Mouse (Mus musculus): Measurements from ENCODE around the gene Tacstd2. TPM values are rescaled to one million over a fixed set of nuclear protein-coding genes. Genes with fewer than 3 reads are reported as not detected.

The Tacstd2 gene
- total and polyA plus RNA-seq, 2 experiments from 2014 or later: 3.4 to 6.8 TPM

- Histone ChIP-seq H3K27me3 (ENCODE audit: insufficient read depth, low read length) (no peaks in the 10 kb centered on the region), H3K4me1 (ENCODE audit: insufficient read depth, low read length) (no peaks in the 10 kb centered on the region), H3K9ac (replicated peaks; ENCODE audit: low read length, poor library complexity, severe bottlenecking) (no peak within 1 kb of the TSS), H3K36me3 (ENCODE audit: insufficient read depth, low read length) (no peaks in the 10 kb centered on the region), H3K9me3 (ENCODE audit: low read length) (no peaks in the 10 kb centered on the region), H3K4me3 (ENCODE audit: low read depth, low read length) (no peak within 1 kb of the TSS), H3K4me2 (ENCODE audit: low read depth, low read length, poor library complexity, severe bottlenecking) (no peak within 1 kb of the TSS), H3K27ac (ENCODE audit: low read depth, low read length) (no peak within 1 kb of the TSS)
- no peak for ATAC-seq (ENCODE audit: low FRiP score)
- DNase-seq (ENCODE audit: low spot score): no peak
- WGBS: 72% methylated on average over 2 of the region's 2 CpGs
- no peak for TF ChIP-seq CTCF (IDR thresholded peaks at IDR 0.05)
These were observed 43.8 kb downstream of the Tacstd2 start, which contains the start of gene Il23r for GRCm38 (mm10) chr6:67491755-67492154. Gene Il23r (minus strand): TSS chr6:67491855.

Other genes starting within 250 kb of the Tacstd2 start
- 0.22 and 0.24 TPM in 2 replicates for gene Il12rb2, start 159.6 kb downstream of the Tacstd2 start, total RNA-seq (2014; rRNA removed)
- 0.07 TPM in 1 of 2 replicates, not detected in the other for gene Il12rb2, start 159.6 kb downstream of the Tacstd2 start, polyA plus RNA-seq (2015; fragmentation: Nextera tagmentation; extraction: Ambion mirVana)
- gene Il23r, start 43.9 kb downstream of the Tacstd2 start, total RNA-seq (2014; rRNA removed): not detected in 2 replicates
- gene Il23r, start 43.9 kb downstream of the Tacstd2 start, polyA plus RNA-seq (2015; fragmentation: Nextera tagmentation; extraction: Ambion mirVana): 0.10 TPM in 1 of 2 replicates, not detected in the other